Mouse (Mus musculus): ENCODE results near the gene AC134908.4. TPM values are rescaled to one million over a fixed set of nuclear protein-coding genes. Genes with fewer than 3 reads are reported as not detected.

Gene AC134908.4
- polyA plus RNA-seq (2015; fragmentation: Nextera tagmentation; extraction: Ambion mirVana): not detected in 2 replicates

- 0 out of 2 replicates have a peak, but pooled peaks cover 2% of the 10 kb centered on the region for H3K36me3 ChIP-seq (ENCODE audit: control insufficient read depth, insufficient read depth, low read length)
- H3K4me3 ChIP-seq (ENCODE audit: low read length): peak within 1 kb of the TSS; percentile 83
- peak within 1 kb of the TSS; percentile 28 for H3K27ac ChIP-seq (ENCODE audit: low read length)
- 39% methylated on average over 6 of the region's 6 CpGs for WGBS
- H3K27me3 ChIP-seq (replicated peaks; ENCODE audit: control insufficient read depth, insufficient read depth, low read length): no peaks in the 10 kb centered on the region
- H3K9ac ChIP-seq (ENCODE audit: low read depth, low read length): peak within 1 kb of the TSS; percentile 75
- H3K4me1 ChIP-seq (ENCODE audit: control insufficient read depth, insufficient read depth, low read length): peaks cover 37% of the 10 kb centered on the region
- H3K9me3 ChIP-seq (ENCODE audit: control insufficient read depth, low read length): no peaks in the 10 kb centered on the region
- H3K4me2 ChIP-seq (ENCODE audit: low read depth, low read length): peak within 1 kb of the TSS; percentile 97
- no peak for ATAC-seq
These were observed at the start of gene AC134908.4 for GRCm38 (mm10) chr17:25795609-25796092. AC134908.4 (minus strand) TSS chr17:25795659.

GRCm38 (mm10) chr17:25844396-25844901 is 49.0 kb upstream of the AC134908.4 start, which contains the start of gene Rhot2:
Rhot2 (minus strand) TSS chr17:25844851.
- no peaks in the 10 kb centered on the region for H3K27me3 ChIP-seq (replicated peaks; ENCODE audit: control insufficient read depth, insufficient read depth, low read length)
- ATAC-seq: peak; percentile 97
- peak within 1 kb of the TSS; percentile 85 for H3K4me3 ChIP-seq (ENCODE audit: low read length)
- H3K27ac ChIP-seq (ENCODE audit: low read length): peak within 1 kb of the TSS; percentile 86
- H3K4me2 ChIP-seq (ENCODE audit: low read depth, low read length): peak within 1 kb of the TSS; percentile 79
- H3K9ac ChIP-seq (ENCODE audit: low read depth, low read length): peak within 1 kb of the TSS; percentile 93
- WGBS: under 1% methylated on average over 21 of the region's 21 CpGs
- peaks cover 13% of the 10 kb centered on the region for H3K4me1 ChIP-seq (ENCODE audit: control insufficient read depth, insufficient read depth, low read length)
- H3K9me3 ChIP-seq (ENCODE audit: control insufficient read depth, low read length): no peaks in the 10 kb centered on the region
- H3K36me3 ChIP-seq (ENCODE audit: control insufficient read depth, insufficient read depth, low read length): peaks cover 14% of the 10 kb centered on the region; the same call in 1 of the 2 replicates

DNA sequence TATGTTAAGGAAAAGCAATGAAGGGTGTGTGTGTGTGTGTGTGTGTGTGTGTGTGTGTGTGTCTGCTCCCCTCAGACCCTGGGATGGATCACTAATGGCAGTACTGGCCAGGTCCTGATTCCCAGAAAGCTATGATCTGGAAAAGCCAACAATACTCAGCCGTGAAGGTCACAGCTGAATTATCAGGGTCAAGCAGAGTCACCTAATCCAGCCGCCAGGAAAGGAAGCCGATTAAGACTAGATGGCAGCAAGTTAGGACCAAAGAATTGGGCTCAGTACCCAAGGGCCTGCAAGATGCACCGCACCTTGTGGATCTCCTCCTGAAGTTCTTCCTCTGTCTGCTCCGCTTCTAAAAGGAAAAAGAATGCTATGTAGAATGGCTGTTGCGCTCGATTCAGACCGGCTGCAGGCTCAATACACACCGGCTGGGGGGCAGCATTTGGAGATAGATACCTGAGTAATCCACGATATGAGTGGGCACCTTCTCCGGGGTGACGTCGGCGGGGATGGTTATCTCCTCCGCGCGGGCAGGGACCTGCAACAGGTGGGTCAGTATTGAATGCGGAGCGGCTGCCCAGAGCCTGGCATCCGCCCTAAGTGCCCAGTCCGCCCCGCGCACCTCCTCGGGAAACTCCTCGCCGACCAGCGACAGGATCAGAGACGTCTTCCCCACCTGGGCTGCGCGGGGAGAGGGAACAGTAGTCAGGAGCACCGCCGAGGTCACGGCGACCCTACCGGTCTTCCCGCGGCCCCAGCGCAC is 48.4 kb upstream of the AC134908.4 start:
- WGBS: 2% methylated on average over 38 of the region's 38 CpGs
- H3K4me1 ChIP-seq (ENCODE audit: control insufficient read depth, insufficient read depth, low read length): peaks cover 13% of the 10 kb centered on the region
- H3K4me3 ChIP-seq (ENCODE audit: low read length): peak overlapping the region; percentile 85
- no peaks in the 10 kb centered on the region for H3K9me3 ChIP-seq (ENCODE audit: control insufficient read depth, low read length)
- peak overlapping the region; percentile 79 for H3K4me2 ChIP-seq (ENCODE audit: low read depth, low read length)
- no peaks in the 10 kb centered on the region for H3K27me3 ChIP-seq (replicated peaks; ENCODE audit: control insufficient read depth, insufficient read depth, low read length)
- peak; percentile 57 for ATAC-seq
- peaks cover 19% of the 10 kb centered on the region; the same call in 1 of the 2 replicates for H3K36me3 ChIP-seq (ENCODE audit: control insufficient read depth, insufficient read depth, low read length)
- peak overlapping the region; percentile 86 for H3K27ac ChIP-seq (ENCODE audit: low read length)
- peak overlapping the region; percentile 93 for H3K9ac ChIP-seq (ENCODE audit: low read depth, low read length)

DNA sequence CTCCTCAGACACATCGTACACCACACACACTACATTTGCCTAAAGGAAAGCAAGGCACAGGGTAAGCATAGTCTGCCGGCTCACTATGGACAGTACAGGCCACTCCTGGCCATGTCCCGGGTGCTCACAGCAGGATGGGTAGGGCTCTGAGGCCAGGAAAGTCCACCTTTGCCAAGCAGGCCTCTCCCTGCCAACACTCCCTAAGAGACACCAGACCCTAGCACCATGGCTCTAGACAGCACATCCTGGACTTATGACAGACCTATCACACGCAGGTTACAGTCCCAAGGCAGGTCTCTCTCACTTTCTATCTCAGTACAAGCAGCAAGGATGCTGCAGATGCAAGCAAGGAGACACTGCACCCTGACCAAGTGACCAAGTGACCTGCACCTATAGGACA is 47.7 kb upstream of the AC134908.4 start:
- Histone ChIP-seq H3K9me3 (ENCODE audit: control insufficient read depth, low read length) (no peaks in the 10 kb centered on the region), H3K36me3 (ENCODE audit: control insufficient read depth, insufficient read depth, low read length) (peaks cover 19% of the 10 kb centered on the region; the same call in 1 of the 2 replicates), H3K4me1 (ENCODE audit: control insufficient read depth, insufficient read depth, low read length) (peaks cover 13% of the 10 kb centered on the region), H3K27ac (ENCODE audit: low read length) (no peak overlapping the region), H3K27me3 (replicated peaks; ENCODE audit: control insufficient read depth, insufficient read depth, low read length) (no peaks in the 10 kb centered on the region), H3K4me3 (ENCODE audit: low read length) (peak overlapping the region; percentile 85), H3K4me2 (ENCODE audit: low read depth, low read length) (peak overlapping the region; percentile 79), H3K9ac (ENCODE audit: low read depth, low read length) (peak overlapping the region; percentile 93)
- WGBS: 92% methylated on average over 4 of the region's 4 CpGs
- ATAC-seq: no peak

DNA sequence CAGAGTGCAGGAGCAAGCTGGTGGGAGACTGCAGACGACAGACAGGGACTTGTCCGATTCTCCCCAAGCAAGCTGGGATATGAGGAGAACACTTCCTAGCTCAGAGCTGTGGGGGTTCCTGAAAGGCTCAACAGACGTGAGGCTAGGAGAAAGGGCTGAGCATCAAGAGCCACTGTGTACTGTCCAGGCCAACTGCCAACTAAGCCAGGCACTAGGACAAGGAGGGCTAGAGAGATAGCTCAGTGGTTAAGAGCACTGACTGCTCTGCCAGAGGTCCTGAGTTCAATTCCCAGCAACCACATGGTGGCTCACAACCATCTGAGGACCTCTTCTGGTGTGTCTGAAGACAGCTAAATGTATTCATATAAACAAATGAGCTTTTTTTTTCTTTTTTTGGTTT is 47.0 kb upstream of the AC134908.4 start:
- H3K27ac ChIP-seq (ENCODE audit: low read length): no peak overlapping the region
- H3K9ac ChIP-seq (ENCODE audit: low read depth, low read length): no peak overlapping the region
- H3K27me3 ChIP-seq (replicated peaks; ENCODE audit: control insufficient read depth, insufficient read depth, low read length): no peaks in the 10 kb centered on the region
- no peak for ATAC-seq
- H3K36me3 ChIP-seq (ENCODE audit: control insufficient read depth, insufficient read depth, low read length): peaks cover 19% of the 10 kb centered on the region; the same call in 1 of the 2 replicates
- H3K9me3 ChIP-seq (ENCODE audit: control insufficient read depth, low read length): no peaks in the 10 kb centered on the region
- WGBS: 85% methylated on average over 3 of the region's 3 CpGs
- H3K4me2 ChIP-seq (ENCODE audit: low read depth, low read length): no peak overlapping the region
- no peak overlapping the region for H3K4me3 ChIP-seq (ENCODE audit: low read length)
- H3K4me1 ChIP-seq (ENCODE audit: control insufficient read depth, insufficient read depth, low read length): peaks cover 15% of the 10 kb centered on the region

DNA sequence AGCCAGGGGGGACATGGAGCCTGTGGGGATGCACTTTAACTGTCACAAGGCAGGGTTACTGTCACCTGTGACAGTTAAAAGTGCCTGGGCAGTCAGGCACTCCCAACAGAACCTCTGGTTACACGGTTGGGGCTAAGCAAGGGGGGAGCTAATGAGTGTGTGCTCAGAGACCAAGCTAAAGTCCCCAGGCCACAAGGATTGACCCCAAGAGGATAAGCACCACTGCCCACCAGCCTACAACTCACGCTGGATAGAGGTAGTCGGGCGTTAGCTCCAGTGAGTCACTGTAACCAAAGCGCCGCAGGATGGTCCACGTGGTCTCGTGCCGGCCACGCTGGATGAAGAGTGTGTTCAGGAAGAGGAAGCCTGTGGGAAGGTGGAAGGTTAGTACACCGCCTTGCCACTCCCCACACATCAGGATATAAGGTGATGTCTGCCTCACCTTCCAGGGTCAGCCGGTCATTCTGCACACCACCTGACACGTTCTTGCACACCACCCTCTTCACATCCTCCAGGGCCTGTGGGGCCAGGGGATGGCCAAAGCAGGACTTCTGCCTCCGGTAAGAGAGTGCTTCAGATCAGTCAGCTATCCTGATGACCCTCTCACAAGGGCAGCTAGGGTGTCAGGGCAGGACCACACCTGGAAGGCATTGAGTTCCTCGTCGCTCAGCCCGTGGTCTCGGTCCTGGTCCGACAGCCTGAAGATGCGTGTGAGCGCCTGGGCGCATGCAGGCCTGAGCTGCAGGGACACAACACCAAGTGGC is 45.8 kb upstream of the AC134908.4 start, which contains the start of gene Gm20683:
Gene Gm20683, minus strand, starts transcription at position 647 of the 764 bp plus-strand sequence.
- Histone ChIP-seq H3K9ac (ENCODE audit: low read depth, low read length) (no peak within 1 kb of the TSS), H3K36me3 (ENCODE audit: control insufficient read depth, insufficient read depth, low read length) (peaks cover 19% of the 10 kb centered on the region; the same call in 1 of the 2 replicates), H3K4me3 (ENCODE audit: low read length) (no peak within 1 kb of the TSS), H3K9me3 (ENCODE audit: control insufficient read depth, low read length) (no peaks in the 10 kb centered on the region), H3K4me2 (ENCODE audit: low read depth, low read length) (no peak within 1 kb of the TSS), H3K27me3 (replicated peaks; ENCODE audit: control insufficient read depth, insufficient read depth, low read length) (no peaks in the 10 kb centered on the region), H3K4me1 (ENCODE audit: control insufficient read depth, insufficient read depth, low read length) (peaks cover 27% of the 10 kb centered on the region), H3K27ac (ENCODE audit: low read length) (no peak within 1 kb of the TSS)
- WGBS: 94% methylated on average over 22 of the region's 22 CpGs
- no peak for ATAC-seq

GRCm38 (mm10) chr17:25840519-25840918 is 45.1 kb upstream of the AC134908.4 start:
- ATAC-seq: no peak
- Histone ChIP-seq H3K4me3 (ENCODE audit: low read length) (no peak overlapping the region), H3K36me3 (ENCODE audit: control insufficient read depth, insufficient read depth, low read length) (peaks cover 19% of the 10 kb centered on the region; the same call in 1 of the 2 replicates), H3K27ac (ENCODE audit: low read length) (no peak overlapping the region), H3K27me3 (replicated peaks; ENCODE audit: control insufficient read depth, insufficient read depth, low read length) (no peaks in the 10 kb centered on the region), H3K4me1 (ENCODE audit: control insufficient read depth, insufficient read depth, low read length) (peaks cover 35% of the 10 kb centered on the region), H3K4me2 (ENCODE audit: low read depth, low read length) (no peak overlapping the region), H3K9ac (ENCODE audit: low read depth, low read length) (no peak overlapping the region), H3K9me3 (ENCODE audit: control insufficient read depth, low read length) (no peaks in the 10 kb centered on the region)
- 94% methylated on average over 6 of the region's 6 CpGs for WGBS

GRCm38 (mm10) chr17:25839455-25840235 is 44.2 kb upstream of the AC134908.4 start:
- Histone ChIP-seq H3K36me3 (ENCODE audit: control insufficient read depth, insufficient read depth, low read length) (peaks cover 19% of the 10 kb centered on the region; the same call in 1 of the 2 replicates), H3K9me3 (ENCODE audit: control insufficient read depth, low read length) (no peaks in the 10 kb centered on the region), H3K9ac (ENCODE audit: low read depth, low read length) (peak overlapping the region; percentile 2; the same call in 1 of the 2 replicates), H3K4me3 (ENCODE audit: low read length) (no peak overlapping the region), H3K4me1 (ENCODE audit: control insufficient read depth, insufficient read depth, low read length) (peaks cover 40% of the 10 kb centered on the region), H3K27ac (ENCODE audit: low read length) (peak overlapping the region; percentile 60), H3K4me2 (ENCODE audit: low read depth, low read length) (peak overlapping the region; percentile 18; the same call in 1 of the 2 replicates), H3K27me3 (replicated peaks; ENCODE audit: control insufficient read depth, insufficient read depth, low read length) (no peaks in the 10 kb centered on the region)
- 77% methylated on average over 14 of the region's 14 CpGs for WGBS
- ATAC-seq: peak; percentile 56
